Mouse (Mus musculus): ENCODE data around the gene Atp1b4.
A peak's percentile ranks its signal among the peaks of the same experiment; 100 is the strongest.
"Not testable (repeated sequence)": the region's sequence is repeated elsewhere in the genome, so short reads cannot be mapped to it uniquely, and the experiment has no call there.

Gene Atp1b4

DNA sequence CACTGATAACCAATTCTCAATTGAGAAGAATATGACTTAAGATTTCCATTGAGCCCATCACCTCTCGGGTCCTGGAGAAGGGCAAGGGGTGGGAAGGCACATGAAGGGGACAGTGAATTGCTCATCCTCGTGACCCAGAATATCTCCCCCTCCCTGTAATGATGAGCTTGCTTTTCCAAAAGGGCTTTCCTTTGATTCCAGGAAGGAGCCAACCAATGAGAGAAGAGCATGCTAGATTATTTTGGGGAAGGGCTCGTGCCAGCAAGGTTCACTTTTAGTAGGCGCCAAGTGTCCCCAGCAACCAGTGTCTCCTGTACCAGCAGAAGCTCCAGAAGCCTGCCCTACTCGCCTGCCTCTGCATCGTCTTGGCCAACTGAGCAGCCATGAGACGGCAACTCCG, at the start of gene Atp1b4:
Gene Atp1b4 (plus strand): TSS at position 301 of the 400 bp plus-strand sequence.
- no peak for DNase-seq

DNA sequence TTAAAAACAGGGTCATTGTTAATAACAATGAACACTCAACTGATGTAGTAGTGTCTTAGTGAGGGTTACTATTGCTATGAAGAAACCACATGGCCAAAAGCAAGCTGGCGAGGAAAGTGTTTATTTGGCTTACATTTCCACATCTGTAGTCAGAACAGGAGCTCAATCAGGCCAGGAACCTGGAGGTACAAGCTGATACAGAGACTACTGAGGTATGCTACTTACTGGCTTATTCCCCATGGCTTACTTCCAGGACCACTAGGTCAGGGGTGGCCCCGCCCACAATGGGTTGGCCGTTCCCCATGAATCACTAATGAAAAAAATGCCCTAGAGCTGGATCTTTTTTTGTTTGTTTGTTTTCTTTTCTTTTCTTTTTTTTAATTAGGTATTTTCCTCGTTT, 7.4 kb upstream of the Atp1b4 start:
- no peak for DNase-seq

DNA sequence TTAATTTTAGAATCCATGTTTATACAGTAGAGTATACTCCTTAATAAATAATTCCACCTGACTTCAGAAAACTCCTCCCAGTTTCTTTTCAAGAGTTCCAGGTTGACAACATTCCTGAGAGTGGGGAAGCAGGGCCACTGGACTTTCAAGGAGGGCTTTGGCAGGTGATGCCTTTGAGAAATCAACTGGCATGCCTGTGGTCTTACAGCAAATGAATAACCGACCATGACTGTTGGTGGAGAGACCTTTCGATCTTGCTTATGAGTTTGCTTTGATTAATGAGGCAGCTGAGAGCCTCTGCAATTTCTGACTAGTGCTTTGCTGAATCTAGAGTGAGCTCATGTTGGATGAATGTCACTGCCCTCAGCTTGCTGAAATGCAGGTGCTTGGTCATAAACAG, 4.9 kb upstream of the Atp1b4 start:
- no peak for DNase-seq

DNA sequence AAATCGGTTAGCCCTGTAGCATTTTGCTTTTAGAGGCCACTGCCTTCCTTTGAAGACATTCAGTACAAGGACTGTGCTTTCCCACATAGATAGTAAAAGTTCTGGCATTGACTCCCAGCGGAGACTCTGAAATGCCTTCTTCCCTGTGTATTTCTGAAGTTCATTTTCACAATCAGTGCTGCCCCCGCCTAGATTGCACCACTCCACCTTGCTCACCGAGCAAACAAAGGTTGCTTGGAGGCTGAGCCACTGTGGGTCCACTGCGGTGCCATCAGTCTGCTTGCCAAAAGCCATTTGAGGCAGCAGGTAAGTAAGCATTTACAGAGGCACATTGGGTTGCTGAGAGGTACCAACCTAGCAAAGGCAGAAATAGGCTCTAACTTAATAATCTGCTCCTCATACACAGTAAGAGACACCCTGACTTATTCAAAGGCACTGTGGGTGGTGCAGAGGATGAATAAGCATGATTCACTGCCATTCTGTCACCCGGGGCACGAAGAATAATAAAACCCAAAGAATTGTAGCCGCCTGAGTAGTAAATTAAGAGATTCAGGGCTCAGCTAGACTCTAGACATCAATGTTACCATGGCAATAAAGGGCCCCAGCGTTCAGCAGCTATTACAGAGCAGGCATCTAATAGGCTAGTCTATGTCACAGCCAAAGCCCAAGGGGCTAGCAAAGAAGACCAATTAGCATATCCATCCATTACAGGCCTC, 2.9 kb upstream of the Atp1b4 start:
- DNase-seq = no peak

DNA sequence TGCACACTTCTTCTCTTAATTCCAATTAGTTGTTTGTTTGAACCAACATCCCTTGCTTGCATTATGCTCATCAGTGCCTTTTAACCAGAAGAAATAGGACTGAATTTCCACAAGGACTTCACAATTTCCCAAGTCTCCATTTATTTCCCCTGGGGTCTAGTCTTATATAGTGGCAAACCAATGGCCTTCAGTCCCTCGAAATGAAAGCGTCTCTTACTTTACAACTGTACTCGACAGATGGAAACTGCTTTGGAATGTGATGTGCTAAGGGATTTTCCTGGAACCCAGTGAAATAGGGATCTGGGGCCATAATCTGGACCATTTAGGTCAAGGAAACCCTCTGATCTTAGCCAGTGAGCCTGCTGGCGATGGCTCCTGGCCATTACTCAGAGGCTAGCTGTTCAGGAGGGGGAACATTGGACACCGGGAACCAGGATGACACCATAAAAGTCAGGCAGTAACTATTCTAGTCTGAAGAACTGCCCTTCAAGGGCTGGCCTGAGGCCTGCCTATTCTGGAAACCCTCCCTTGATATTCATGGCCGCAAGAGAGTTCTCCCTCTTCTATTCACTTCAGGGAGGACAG, 2.3 kb upstream of the Atp1b4 start:
- no peak for DNase-seq

DNA sequence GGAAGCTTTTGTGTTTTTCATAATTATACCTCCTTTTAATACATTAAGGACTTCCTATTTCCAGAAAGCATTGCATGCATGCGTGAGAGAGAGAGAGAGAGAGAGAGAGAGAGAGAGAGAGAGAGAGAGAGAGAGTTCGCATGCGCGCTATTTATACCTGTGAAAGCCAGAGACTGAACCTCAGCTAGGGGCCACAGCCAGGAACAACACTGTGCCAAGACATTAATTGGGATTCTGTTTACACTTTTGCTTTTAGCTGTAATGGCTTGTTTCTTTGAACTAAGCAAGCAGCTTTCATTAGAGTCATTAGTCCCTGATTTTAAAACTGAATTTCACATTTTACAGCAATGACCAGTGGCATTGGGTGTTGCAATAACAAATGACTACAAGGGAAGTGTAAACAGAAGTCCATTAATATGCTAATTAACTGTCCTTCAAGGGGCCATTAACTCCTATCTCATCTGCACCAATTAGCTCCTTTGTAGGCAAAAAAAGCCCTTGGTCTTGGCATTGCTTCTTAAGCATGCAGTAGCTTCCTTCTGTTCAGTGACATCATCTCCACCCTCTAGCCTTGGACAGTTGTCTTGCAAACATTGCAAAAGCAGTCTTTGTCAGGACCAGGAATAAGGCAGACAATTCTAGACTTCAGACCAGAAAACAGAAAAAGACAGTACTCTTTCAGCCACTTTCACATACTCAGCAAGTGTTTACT, 14.9 kb downstream of the Atp1b4 start:
- DNase-seq = no peak

DNA sequence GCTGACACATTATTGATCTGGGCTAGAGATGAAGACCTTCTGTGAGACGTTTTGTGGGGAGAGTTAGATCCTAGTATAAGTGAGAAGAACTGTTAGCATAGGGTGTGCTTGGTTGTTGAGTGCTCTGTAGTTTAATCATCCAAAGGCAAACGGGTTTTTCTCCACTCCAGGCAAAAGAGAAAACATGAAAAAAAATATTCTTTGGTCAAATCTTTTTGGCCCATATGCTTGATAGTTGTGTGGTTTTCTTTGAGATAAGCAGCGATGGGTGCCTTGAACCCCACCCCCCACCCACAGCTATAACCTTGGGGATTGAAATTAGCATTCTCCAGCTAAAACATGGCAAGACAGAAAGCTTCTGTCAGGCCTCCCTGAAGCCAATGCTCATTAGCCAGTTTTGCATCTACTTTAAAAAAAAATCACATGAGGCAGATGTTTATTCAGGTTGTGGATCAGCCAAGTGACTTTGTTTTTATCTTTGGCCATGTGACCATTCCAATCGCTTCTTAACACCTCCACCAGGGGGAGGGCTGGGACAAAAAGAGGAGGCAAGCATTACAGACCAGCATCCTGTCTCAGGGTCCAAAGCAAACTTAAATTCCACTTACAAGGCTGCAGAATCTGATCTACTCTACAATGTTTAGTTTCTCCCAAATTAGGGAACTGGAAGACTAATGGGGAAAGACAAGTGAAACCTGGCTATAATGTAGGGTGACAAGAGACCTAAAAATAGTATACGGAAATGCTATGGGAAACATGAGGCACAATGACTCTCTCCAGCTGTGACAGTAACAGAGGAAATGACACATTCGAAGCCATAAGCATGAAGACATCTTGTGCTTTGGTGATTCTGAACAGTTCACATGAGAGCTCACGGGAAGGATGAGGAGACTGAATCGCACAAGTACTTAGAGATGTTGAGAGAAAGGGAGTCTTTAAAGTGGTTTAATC, 18.6 kb downstream of the Atp1b4 start:
- peak; percentile 2 for DNase-seq

DNA sequence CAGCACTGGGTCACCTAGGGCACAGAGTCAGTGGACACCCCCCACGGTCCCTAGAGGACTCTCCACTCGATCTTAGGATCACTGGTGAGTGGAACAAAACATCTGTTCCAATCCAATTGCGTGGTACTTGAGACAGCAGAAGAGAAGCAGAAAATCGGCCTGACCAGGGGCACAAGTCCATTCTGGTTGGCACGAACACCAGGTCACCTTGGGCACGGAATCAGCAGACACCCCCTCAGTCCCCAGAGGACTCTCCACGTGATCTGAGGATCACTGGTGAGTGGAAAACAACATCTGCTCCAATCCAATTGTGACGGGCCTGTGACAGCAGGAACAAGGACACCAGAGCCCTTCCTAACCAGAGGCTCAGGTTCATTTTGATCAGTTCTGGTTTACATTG, 46.0 kb downstream of the Atp1b4 start:
- no peak for DNase-seq

DNA sequence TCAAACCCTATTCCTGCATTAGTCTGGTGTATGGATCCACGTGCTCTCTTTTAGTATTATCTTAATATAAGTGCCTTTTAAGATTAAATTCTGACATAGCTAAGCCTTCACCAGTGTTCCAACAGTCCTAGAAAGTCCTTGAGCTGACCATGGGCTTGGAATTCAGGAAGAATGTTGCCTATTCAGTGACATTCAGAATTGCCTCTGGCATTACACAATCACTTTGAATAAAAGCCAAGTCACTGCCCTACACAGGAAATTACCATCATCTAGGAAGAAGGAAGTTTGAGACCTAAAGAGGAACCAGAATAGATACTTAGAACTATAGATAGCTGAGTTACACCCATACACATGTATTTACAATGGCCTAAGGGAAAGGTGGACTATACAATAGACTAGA, 48.6 kb downstream of the Atp1b4 start:
- not testable (repeated sequence) for DNase-seq

DNA sequence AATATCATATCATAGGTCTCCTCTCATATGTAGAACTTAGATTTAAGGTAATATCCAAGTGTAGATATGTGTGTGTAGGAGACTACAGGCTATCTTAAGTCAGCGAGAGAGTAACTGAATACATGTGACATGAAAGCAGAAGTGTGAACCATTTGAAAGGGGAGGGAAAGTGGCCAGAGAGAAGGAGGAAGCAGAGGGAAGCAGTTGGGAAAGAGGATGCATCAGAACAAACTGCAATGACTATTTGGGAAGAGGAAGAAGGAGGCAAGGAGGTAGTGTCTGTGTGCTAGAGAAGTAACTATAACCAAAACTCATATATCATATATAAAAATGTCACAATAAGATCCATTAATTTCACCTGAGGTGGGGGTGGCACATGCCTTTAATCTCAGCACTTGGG, 57.2 kb downstream of the Atp1b4 start:
- DNase-seq = not testable (repeated sequence)

Measured in right cerebral cortex, postnatal 4 days (tissue).